Mouse (Mus musculus): ENCODE measurements around the gene Gpx4. TPM values are rescaled to one million over a fixed set of nuclear protein-coding genes. Genes with fewer than 3 reads are reported as not detected.
"Not testable (repeated sequence)": the region's sequence is repeated elsewhere in the genome, so short reads cannot be mapped to it uniquely, and the experiment has no call there.

Gene Gpx4
- polyA plus RNA-seq, 1 experiment = 598 TPM

DNA sequence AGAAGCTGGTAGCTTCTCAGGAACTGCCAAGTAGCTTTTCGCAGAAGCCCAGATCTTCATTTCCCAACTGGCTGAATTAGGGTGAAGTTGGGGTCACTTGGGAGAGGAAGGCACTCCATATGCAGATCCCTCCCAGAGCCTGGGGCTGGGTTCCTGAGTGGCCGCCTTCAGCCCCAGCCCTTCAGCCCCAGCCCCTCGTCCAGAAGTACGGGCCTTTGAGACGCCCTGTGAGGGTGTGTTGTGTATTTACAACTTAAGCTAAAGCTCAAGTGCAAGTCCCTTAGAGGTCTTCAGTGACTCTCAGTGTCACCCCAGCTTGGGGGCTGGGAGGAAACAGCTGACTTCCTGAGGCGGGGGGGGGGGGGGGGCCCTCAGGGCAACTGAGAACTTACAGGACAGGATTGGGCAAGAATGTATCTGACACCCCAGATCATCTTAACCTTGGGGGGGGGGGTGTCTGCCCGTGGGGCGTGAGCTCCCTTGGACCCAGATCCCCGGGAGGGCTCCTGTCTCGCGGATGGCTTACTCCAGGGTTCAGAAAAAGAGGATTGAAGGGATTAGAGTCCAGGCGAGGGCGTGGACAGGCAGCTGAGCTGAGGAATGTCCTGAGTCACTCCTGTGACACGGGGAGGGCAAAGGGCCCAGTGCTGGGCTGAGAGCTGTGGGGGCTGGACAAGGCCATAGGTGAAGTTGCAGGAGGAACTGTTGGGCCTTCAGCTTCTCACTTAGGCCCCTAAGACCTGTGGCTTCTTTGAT, 4.8 kb downstream of the Gpx4 start:
- H3K27me3 ChIP-seq (ENCODE audit: control insufficient read depth, insufficient read depth, low read length) = no peaks in the 10 kb centered on the region
- peak; percentile 39 for DNase-seq

DNA sequence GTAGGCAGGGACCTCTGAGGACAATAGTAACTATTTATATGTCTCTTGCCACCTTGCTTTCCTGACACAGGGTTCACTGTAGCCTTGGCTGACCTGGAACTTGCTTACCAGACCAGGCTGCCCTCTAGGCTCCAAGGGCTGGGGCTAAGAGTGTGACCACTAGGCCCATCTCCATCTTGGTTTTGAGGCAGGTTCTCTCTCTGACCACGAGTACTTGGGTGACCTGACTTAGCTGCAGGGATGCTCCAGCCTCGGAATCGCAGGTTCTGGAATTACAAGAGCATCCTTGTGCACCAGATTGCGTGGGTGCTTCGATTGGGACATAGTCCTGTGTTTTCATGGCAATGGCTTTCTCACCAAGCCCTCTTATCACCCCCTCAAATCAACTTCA, 5.4 kb downstream of the Gpx4 start:
- TF ChIP-seq CTCF (IDR thresholded peaks at IDR 0.05; ENCODE audit: borderline replicate concordance, control insufficient read depth, extremely low read depth, insufficient read depth, low read length, poor library complexity) = no peak
- Histone ChIP-seq H3K27ac (ENCODE audit: control insufficient read depth, insufficient read depth, low read length) (peak overlapping the region; percentile 70), H3K27me3 (ENCODE audit: control insufficient read depth, insufficient read depth, low read length) (no peaks in the 10 kb centered on the region), H3K4me3 (ENCODE audit: control insufficient read depth, insufficient read depth, low read length) (no peak overlapping the region), H3K36me3 (ENCODE audit: control insufficient read depth, insufficient read depth, low read length) (peaks cover 12% of the 10 kb centered on the region; the same call in 1 of the 2 replicates), H3K4me1 (replicated peaks; ENCODE audit: control insufficient read depth, insufficient read depth, low read length) (peaks cover 35% of the 10 kb centered on the region)
- 84% methylated on average over 5 of the region's 5 CpGs for WGBS
- no peak for DNase-seq

More for the DNA sequence above, 4.8 kb downstream of the Gpx4 start:
- Histone ChIP-seq H3K36me3 (ENCODE audit: control insufficient read depth, insufficient read depth, low read length) (peaks cover 8% of the 10 kb centered on the region; the same call in 1 of the 2 replicates), H3K4me1 (replicated peaks; ENCODE audit: control insufficient read depth, insufficient read depth, low read length) (peaks cover 35% of the 10 kb centered on the region), H3K27ac (ENCODE audit: control insufficient read depth, insufficient read depth, low read length) (peak overlapping the region; percentile 93), H3K4me3 (ENCODE audit: control insufficient read depth, insufficient read depth, low read length) (0 out of 2 replicates have a peak overlapping the region, but pooled peaks have one; percentile 2)
- WGBS = 24% methylated on average over 14 of the region's 14 CpGs
- TF ChIP-seq CTCF (IDR thresholded peaks at IDR 0.05; ENCODE audit: borderline replicate concordance, control insufficient read depth, extremely low read depth, insufficient read depth, low read length, poor library complexity) = no peak
- no peak for TF ChIP-seq POLR2A (IDR thresholded peaks at IDR 0.05; ENCODE audit: control insufficient read depth, extremely low read depth, insufficient read depth, low read length, poor library complexity)

DNA sequence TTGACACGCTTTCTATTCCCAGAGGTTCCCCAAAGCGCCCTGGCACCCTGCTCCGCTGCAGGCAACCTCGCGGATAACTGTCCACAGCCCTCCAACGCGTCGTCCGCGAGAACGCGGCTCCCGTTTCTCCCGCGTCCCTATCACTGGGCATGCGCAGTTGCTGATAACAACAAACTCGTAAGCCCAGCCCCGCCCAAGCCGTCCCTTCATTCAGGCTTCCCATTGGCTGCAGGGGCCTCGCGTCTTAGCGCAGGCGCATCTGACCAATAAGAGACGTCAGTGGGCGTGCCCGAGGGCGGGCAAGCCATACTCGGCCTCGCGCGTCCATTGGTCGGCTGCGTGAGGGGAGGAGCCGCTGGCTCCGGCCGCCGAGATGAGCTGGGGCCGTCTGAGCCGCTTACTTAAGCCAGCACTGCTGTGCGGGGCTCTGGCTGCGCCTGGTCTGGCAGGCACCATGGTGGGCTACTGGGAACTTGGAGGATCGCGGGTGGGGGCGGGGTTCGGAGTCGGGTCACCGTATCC, 6.4 kb downstream of the Gpx4 start:
- peak overlapping the region; percentile 51 for H3K27ac ChIP-seq (ENCODE audit: control insufficient read depth, insufficient read depth, low read length)
- H3K4me3 ChIP-seq (ENCODE audit: control insufficient read depth, insufficient read depth, low read length) = peak overlapping the region; percentile 73
- peaks cover 19% of the 10 kb centered on the region for H3K36me3 ChIP-seq (ENCODE audit: control insufficient read depth, insufficient read depth, low read length)
- peak; percentile 99 for DNase-seq
- H3K27me3 ChIP-seq (ENCODE audit: control insufficient read depth, insufficient read depth, low read length) = no peaks in the 10 kb centered on the region
- TF ChIP-seq CTCF (IDR thresholded peaks at IDR 0.05; ENCODE audit: borderline replicate concordance, control insufficient read depth, extremely low read depth, insufficient read depth, low read length, poor library complexity) (0 out of 2 replicates have a peak, but pooled peaks have one; percentile 34), POLR2A (IDR thresholded peaks at IDR 0.05; ENCODE audit: control insufficient read depth, extremely low read depth, insufficient read depth, low read length, poor library complexity) (peak; percentile 98)
- under 1% methylated on average over 47 of the region's 47 CpGs for WGBS
- H3K4me1 ChIP-seq (replicated peaks; ENCODE audit: control insufficient read depth, insufficient read depth, low read length) = peaks cover 35% of the 10 kb centered on the region

DNA sequence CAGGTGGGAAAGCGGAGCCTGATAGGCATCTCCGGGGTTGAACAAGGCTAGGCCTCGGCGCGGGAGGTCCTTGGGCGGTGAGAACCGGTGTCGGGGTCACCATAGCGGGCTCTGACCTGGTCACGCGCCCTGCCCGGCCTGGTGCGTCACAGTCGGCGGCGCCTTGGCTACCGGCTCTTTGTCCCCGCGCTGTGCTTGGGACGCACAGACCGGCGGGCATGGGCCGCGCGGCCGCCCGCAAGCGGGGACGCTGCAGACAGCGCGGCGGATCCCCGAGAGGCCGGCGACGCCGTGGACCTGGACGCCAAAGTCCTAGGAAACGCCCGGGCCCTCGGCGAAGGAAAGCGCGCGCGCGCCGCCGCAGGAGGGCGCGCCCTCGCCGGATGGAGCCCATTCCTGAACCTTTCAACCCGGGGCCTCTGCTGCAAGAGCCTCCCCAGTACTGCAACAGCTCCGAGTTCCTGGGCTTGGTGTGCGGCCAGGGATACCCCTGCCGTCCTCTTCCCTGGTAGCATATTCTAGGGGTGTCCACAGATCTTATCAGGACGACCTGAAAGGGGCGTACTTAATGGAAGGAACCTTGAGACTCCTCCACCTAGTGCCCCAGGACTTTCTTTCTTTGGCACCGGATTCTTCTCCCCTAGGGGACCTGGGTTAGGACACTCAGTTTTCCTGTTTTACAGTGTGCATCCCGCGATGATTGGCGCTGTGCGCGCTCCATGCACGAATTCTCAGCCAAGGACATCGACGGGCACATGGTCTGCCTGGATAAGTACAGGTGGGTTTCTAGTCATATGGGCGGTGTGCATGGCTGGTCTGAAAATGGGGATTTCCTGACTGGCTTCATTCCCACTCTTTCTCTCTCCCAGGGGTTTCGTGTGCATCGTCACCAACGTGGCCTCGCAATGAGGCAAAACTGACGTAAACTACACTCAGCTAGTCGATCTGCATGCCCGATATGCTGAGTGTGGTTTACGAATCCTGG, 7.2 kb downstream of the Gpx4 start:
- Histone ChIP-seq H3K27me3 (ENCODE audit: control insufficient read depth, insufficient read depth, low read length) (no peaks in the 10 kb centered on the region), H3K36me3 (ENCODE audit: control insufficient read depth, insufficient read depth, low read length) (peaks cover 19% of the 10 kb centered on the region), H3K4me1 (replicated peaks; ENCODE audit: control insufficient read depth, insufficient read depth, low read length) (peaks cover 35% of the 10 kb centered on the region), H3K4me3 (ENCODE audit: control insufficient read depth, insufficient read depth, low read length) (peak overlapping the region; percentile 73), H3K27ac (ENCODE audit: control insufficient read depth, insufficient read depth, low read length) (peak overlapping the region; percentile 40)
- peak; percentile 71 for DNase-seq
- 0 out of 2 replicates have a peak, but pooled peaks have one; percentile 3 for TF ChIP-seq POLR2A (IDR thresholded peaks at IDR 0.05; ENCODE audit: control insufficient read depth, extremely low read depth, insufficient read depth, low read length, poor library complexity)
- peak; percentile 54; the same call in 1 of the 2 replicates for TF ChIP-seq CTCF (IDR thresholded peaks at IDR 0.05; ENCODE audit: borderline replicate concordance, control insufficient read depth, extremely low read depth, insufficient read depth, low read length, poor library complexity)
- WGBS = under 1% methylated on average over 77 of the region's 77 CpGs

DNA sequence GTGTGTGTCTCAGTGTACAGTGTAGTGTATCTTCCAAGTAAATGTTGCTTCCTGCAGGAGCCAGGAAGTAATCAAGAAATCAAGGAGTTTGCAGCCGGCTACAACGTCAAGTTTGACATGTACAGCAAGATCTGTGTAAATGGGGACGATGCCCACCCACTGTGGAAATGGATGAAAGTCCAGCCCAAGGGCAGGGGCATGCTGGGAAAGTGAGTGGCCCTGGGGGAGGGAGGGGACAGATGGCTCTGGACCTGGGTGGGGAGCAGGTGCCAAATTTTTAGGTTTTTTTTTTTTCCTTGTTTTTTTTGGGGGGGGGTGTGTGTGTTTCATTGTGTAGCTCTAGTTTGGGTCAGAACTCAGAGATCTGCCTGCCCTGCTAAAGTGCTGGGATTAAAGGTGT, 7.9 kb downstream of the Gpx4 start:
- Histone ChIP-seq H3K4me3 (ENCODE audit: control insufficient read depth, insufficient read depth, low read length) (peak overlapping the region; percentile 73), H3K36me3 (ENCODE audit: control insufficient read depth, insufficient read depth, low read length) (peaks cover 24% of the 10 kb centered on the region), H3K4me1 (replicated peaks; ENCODE audit: control insufficient read depth, insufficient read depth, low read length) (peaks cover 35% of the 10 kb centered on the region)
- not testable (repeated sequence) for H3K27me3 ChIP-seq (ENCODE audit: control insufficient read depth, insufficient read depth, low read length); DNase-seq; H3K27ac ChIP-seq (ENCODE audit: control insufficient read depth, insufficient read depth, low read length)
- WGBS = 15% methylated on average over 3 of the region's 3 CpGs

DNA sequence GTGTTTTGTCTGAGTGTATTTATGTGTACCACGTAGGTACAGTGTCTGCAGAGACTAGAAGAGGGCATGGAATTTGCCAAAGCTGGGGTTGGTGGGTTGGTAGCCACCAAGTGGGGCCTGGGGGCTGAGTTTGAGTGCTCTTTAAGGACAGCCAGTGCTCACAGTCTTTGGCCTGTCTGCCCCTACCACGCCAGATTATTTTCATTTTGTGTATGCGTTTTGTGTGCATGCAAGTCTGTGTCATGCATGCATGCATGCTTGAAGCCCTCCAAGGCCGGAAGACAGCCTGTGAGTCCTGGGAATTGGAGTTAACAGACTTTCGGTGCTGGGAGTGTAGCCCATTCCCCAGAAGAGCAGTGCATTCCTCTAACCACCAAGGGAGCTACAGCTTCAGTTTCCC, 8.4 kb downstream of the Gpx4 start:
- Histone ChIP-seq H3K4me3 (ENCODE audit: control insufficient read depth, insufficient read depth, low read length) (no peak overlapping the region), H3K27ac (ENCODE audit: control insufficient read depth, insufficient read depth, low read length) (no peak overlapping the region), H3K4me1 (replicated peaks; ENCODE audit: control insufficient read depth, insufficient read depth, low read length) (peaks cover 35% of the 10 kb centered on the region), H3K36me3 (ENCODE audit: control insufficient read depth, insufficient read depth, low read length) (peaks cover 26% of the 10 kb centered on the region), H3K27me3 (ENCODE audit: control insufficient read depth, insufficient read depth, low read length) (no peaks in the 10 kb centered on the region)
- WGBS = 89% methylated on average over 5 of the region's 5 CpGs
- TF ChIP-seq CTCF (IDR thresholded peaks at IDR 0.05; ENCODE audit: borderline replicate concordance, control insufficient read depth, extremely low read depth, insufficient read depth, low read length, poor library complexity) = no peak
- no peak for TF ChIP-seq POLR2A (IDR thresholded peaks at IDR 0.05; ENCODE audit: control insufficient read depth, extremely low read depth, insufficient read depth, low read length, poor library complexity)
- no peak for DNase-seq
